Mouse (Mus musculus): ENCODE measurements around the gene Fmnl1.

DNA sequence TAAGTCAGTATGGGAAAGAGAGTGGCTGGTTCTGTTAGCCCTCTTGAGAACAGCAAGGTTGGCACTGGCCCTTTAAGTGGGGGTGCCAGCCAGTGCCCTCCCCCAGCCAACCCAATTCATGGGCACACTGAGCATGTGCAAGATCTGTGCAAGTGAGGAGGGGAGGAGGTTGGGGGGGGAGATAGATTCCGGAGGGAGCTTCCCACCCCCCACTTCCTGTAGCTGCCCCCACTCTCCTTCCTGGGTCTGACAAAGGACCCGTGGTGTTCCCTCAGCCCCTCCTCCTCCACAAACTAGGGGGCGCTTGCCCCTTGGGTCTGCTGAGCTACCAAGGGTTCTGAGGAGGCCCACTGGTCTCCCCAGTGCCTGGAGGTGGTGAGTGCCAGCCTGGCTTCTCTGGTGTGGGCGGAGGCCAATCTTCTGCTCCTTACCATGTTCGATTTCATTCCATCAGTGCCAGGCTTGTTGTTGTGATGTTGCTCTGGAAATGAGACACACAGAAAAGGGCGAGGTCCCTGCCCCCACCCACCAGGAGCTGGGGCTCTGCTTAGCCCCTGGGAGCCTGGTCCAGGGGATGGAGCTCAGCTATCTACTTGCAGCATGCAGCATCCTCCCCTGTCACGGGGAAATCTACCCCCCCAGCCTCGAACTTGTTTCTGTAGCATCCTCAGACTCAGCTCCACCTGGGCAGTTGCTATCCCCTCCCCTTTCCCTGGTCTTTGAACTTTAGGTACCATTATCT is 28.3 kb upstream of the Fmnl1 start:
- TF ChIP-seq POLR2A (IDR thresholded peaks at IDR 0.05; ENCODE audit: extremely low read depth, insufficient read depth, low read length) (no peak), CTCF (IDR thresholded peaks at IDR 0.05; ENCODE audit: low read depth, low read length) (no peak)

Data from liver, adult 2 months (tissue).